Mouse (Mus musculus): ENCODE results near the gene Psmd10. TPM values are rescaled to one million over a fixed set of nuclear protein-coding genes. Genes with fewer than 3 reads are reported as not detected.

Gene Psmd10
- 30.4 and 39.4 TPM in 2 replicates for polyA plus RNA-seq (2015; fragmentation: Nextera tagmentation; extraction: Ambion mirVana)

GRCm38 (mm10) chrX:140956272-140956940 is at the start of gene Psmd10, which contains the start of gene Atg4a:
Psmd10 (minus strand) TSS chrX:140956728.
Atg4a (plus strand) TSS chrX:140956907.
- H3K27me3 ChIP-seq (replicated peaks): peaks cover 4% of the 10 kb centered on the region; the same call in 1 of the 2 replicates
- peaks cover 2% of the 10 kb centered on the region; the same call in 1 of the 2 replicates for H3K4me1 ChIP-seq
- peak within 1 kb of the TSS; percentile 61 for H3K4me3 ChIP-seq
- peak within 1 kb of the TSS; percentile 77 for H3K9ac ChIP-seq
- H3K4me2 ChIP-seq: peak within 1 kb of the TSS; percentile 68
- peak; percentile 92 for ATAC-seq (ENCODE audit: extremely low read depth, insufficient number of reproducible peaks, low FRiP score, low TSS enrichment)
- peaks cover 6% of the 10 kb centered on the region; the same call in 1 of the 2 replicates for H3K36me3 ChIP-seq
- 11% methylated on average over 23 of the region's 23 CpGs for WGBS
- no peaks in the 10 kb centered on the region for H3K9me3 ChIP-seq
- 0 out of 2 replicates have a peak within 1 kb of the TSS, but pooled peaks have one; percentile 2 for H3K27ac ChIP-seq (replicated peaks)

- H3K4me2 ChIP-seq: no peak overlapping the region
- H3K36me3 ChIP-seq: no peaks in the 10 kb centered on the region
- H3K27ac ChIP-seq (replicated peaks): no peak overlapping the region
- ATAC-seq (ENCODE audit: extremely low read depth, insufficient number of reproducible peaks, low FRiP score, low TSS enrichment): no peak
- no peaks in the 10 kb centered on the region for H3K4me1 ChIP-seq
- H3K27me3 ChIP-seq (replicated peaks): peaks cover 42% of the 10 kb centered on the region
- H3K9me3 ChIP-seq: no peaks in the 10 kb centered on the region
- H3K4me3 ChIP-seq: no peak overlapping the region
- H3K9ac ChIP-seq: no peak overlapping the region
These were observed 42.4 kb upstream of the Psmd10 start for GRCm38 (mm10) chrX:140998885-140999284.

GRCm38 (mm10) chrX:140997912-140998545 is 41.5 kb upstream of the Psmd10 start:
- no peak for ATAC-seq (ENCODE audit: extremely low read depth, insufficient number of reproducible peaks, low FRiP score, low TSS enrichment)
- no peaks in the 10 kb centered on the region for H3K36me3 ChIP-seq
- H3K27me3 ChIP-seq (replicated peaks): peaks cover 48% of the 10 kb centered on the region
- H3K9me3 ChIP-seq: no peaks in the 10 kb centered on the region
- no peak overlapping the region for H3K27ac ChIP-seq (replicated peaks)
- no peaks in the 10 kb centered on the region for H3K4me1 ChIP-seq
- 60% methylated on average over 1 of the region's 1 CpGs for WGBS
- no peak overlapping the region for H3K9ac ChIP-seq
- no peak overlapping the region for H3K4me2 ChIP-seq
- no peak overlapping the region for H3K4me3 ChIP-seq

- WGBS: 67% methylated on average over 1 of the region's 1 CpGs
- peak; percentile 42; the same call in 1 of the 2 replicates for ATAC-seq (ENCODE audit: extremely low read depth, insufficient number of reproducible peaks, low FRiP score, low TSS enrichment)
- no peak overlapping the region for H3K4me2 ChIP-seq
- no peak overlapping the region for H3K27ac ChIP-seq (replicated peaks)
- no peaks in the 10 kb centered on the region for H3K4me1 ChIP-seq
- peaks cover 54% of the 10 kb centered on the region for H3K27me3 ChIP-seq (replicated peaks)
- no peak overlapping the region for H3K4me3 ChIP-seq
- no peak overlapping the region for H3K9ac ChIP-seq
- H3K36me3 ChIP-seq: no peaks in the 10 kb centered on the region
- no peaks in the 10 kb centered on the region for H3K9me3 ChIP-seq
These were observed 40.5 kb upstream of the Psmd10 start for GRCm38 (mm10) chrX:140996909-140997516.

- no peaks in the 10 kb centered on the region for H3K9me3 ChIP-seq
- H3K4me3 ChIP-seq: no peak overlapping the region
- no peak for ATAC-seq (ENCODE audit: extremely low read depth, insufficient number of reproducible peaks, low FRiP score, low TSS enrichment)
- no peak overlapping the region for H3K4me2 ChIP-seq
- no peak overlapping the region for H3K9ac ChIP-seq
- H3K36me3 ChIP-seq: no peaks in the 10 kb centered on the region
- WGBS: 86% methylated on average over 2 of the region's 2 CpGs
- no peak overlapping the region for H3K27ac ChIP-seq (replicated peaks)
- H3K4me1 ChIP-seq: peaks cover 13% of the 10 kb centered on the region
- peaks cover 83% of the 10 kb centered on the region for H3K27me3 ChIP-seq (replicated peaks)
These were observed 28.7 kb upstream of the Psmd10 start for GRCm38 (mm10) chrX:140985256-140985655.

GRCm38 (mm10) chrX:140984795-140985194 is 28.3 kb upstream of the Psmd10 start:
- Histone ChIP-seq H3K4me1 (peaks cover 17% of the 10 kb centered on the region), H3K9me3 (no peaks in the 10 kb centered on the region), H3K36me3 (no peaks in the 10 kb centered on the region), H3K4me2 (no peak overlapping the region), H3K27ac (replicated peaks) (no peak overlapping the region), H3K4me3 (no peak overlapping the region), H3K9ac (no peak overlapping the region), H3K27me3 (replicated peaks) (peaks cover 83% of the 10 kb centered on the region)
- 59% methylated on average over 6 of the region's 6 CpGs for WGBS
- ATAC-seq (ENCODE audit: extremely low read depth, insufficient number of reproducible peaks, low FRiP score, low TSS enrichment): no peak

- H3K4me2 ChIP-seq: no peak overlapping the region
- peaks cover 21% of the 10 kb centered on the region for H3K4me1 ChIP-seq
- no peak overlapping the region for H3K9ac ChIP-seq
- H3K27me3 ChIP-seq (replicated peaks): peaks cover 74% of the 10 kb centered on the region
- no peak for ATAC-seq (ENCODE audit: extremely low read depth, insufficient number of reproducible peaks, low FRiP score, low TSS enrichment)
- no peaks in the 10 kb centered on the region for H3K9me3 ChIP-seq
- no peak overlapping the region for H3K4me3 ChIP-seq
- WGBS: 34% methylated on average over 6 of the region's 6 CpGs
- H3K27ac ChIP-seq (replicated peaks): no peak overlapping the region
- no peaks in the 10 kb centered on the region for H3K36me3 ChIP-seq
These were observed 26.9 kb upstream of the Psmd10 start for GRCm38 (mm10) chrX:140983206-140983960.

- H3K27ac ChIP-seq (replicated peaks): no peak overlapping the region
- no peak overlapping the region for H3K4me2 ChIP-seq
- H3K9me3 ChIP-seq: no peaks in the 10 kb centered on the region
- peaks cover 46% of the 10 kb centered on the region for H3K27me3 ChIP-seq (replicated peaks)
- no peak overlapping the region for H3K4me3 ChIP-seq
- 51% methylated on average over 4 of the region's 4 CpGs for WGBS
- ATAC-seq (ENCODE audit: extremely low read depth, insufficient number of reproducible peaks, low FRiP score, low TSS enrichment): no peak
- H3K9ac ChIP-seq: no peak overlapping the region
- H3K4me1 ChIP-seq: peaks cover 21% of the 10 kb centered on the region
- no peaks in the 10 kb centered on the region for H3K36me3 ChIP-seq
These were observed 23.6 kb upstream of the Psmd10 start for GRCm38 (mm10) chrX:140980163-140980562.

GRCm38 (mm10) chrX:140979546-140979945 is 23.0 kb upstream of the Psmd10 start:
- Histone ChIP-seq H3K4me1 (peaks cover 21% of the 10 kb centered on the region), H3K27ac (replicated peaks) (no peak overlapping the region), H3K4me3 (no peak overlapping the region), H3K36me3 (no peaks in the 10 kb centered on the region), H3K27me3 (replicated peaks) (peaks cover 39% of the 10 kb centered on the region), H3K9ac (no peak overlapping the region), H3K9me3 (no peaks in the 10 kb centered on the region), H3K4me2 (no peak overlapping the region)
- ATAC-seq (ENCODE audit: extremely low read depth, insufficient number of reproducible peaks, low FRiP score, low TSS enrichment): no peak
- WGBS: 60% methylated on average over 2 of the region's 2 CpGs

- no peak overlapping the region for H3K27ac ChIP-seq (replicated peaks)
- peaks cover 19% of the 10 kb centered on the region for H3K4me1 ChIP-seq
- H3K4me2 ChIP-seq: no peak overlapping the region
- H3K4me3 ChIP-seq: no peak overlapping the region
- H3K36me3 ChIP-seq: no peaks in the 10 kb centered on the region
- ATAC-seq (ENCODE audit: extremely low read depth, insufficient number of reproducible peaks, low FRiP score, low TSS enrichment): no peak
- H3K9ac ChIP-seq: no peak overlapping the region
- peaks cover 33% of the 10 kb centered on the region for H3K27me3 ChIP-seq (replicated peaks)
- H3K9me3 ChIP-seq: no peaks in the 10 kb centered on the region
- 74% methylated on average over 1 of the region's 1 CpGs for WGBS
These were observed 22.4 kb upstream of the Psmd10 start for GRCm38 (mm10) chrX:140978943-140979342.

- H3K27ac ChIP-seq (replicated peaks): no peak overlapping the region
- ATAC-seq (ENCODE audit: extremely low read depth, insufficient number of reproducible peaks, low FRiP score, low TSS enrichment): peak; percentile 21; the same call in 1 of the 2 replicates
These were observed 431 bp upstream of the Psmd10 start for GRCm38 (mm10) chrX:140956959-140957358.

More at GRCm38 (mm10) chrX:140956959-140957358, 431 bp upstream of the Psmd10 start:
- Histone ChIP-seq H3K36me3 (peaks cover 5% of the 10 kb centered on the region; the same call in 1 of the 2 replicates), H3K4me1 (peaks cover 2% of the 10 kb centered on the region; the same call in 1 of the 2 replicates), H3K9ac (peak overlapping the region; percentile 74), H3K9me3 (no peaks in the 10 kb centered on the region), H3K4me2 (peak overlapping the region; percentile 68), H3K4me3 (peak overlapping the region; percentile 61), H3K27me3 (replicated peaks) (peaks cover 4% of the 10 kb centered on the region; the same call in 1 of the 2 replicates)
- 12% methylated on average over 5 of the region's 5 CpGs for WGBS

Measured in heart, embryonic 13.5 days (tissue).